Mouse (Mus musculus) cerebellum, adult 9-10 months (tissue): ENCODE results near the gene Dlgap3.
A peak's percentile ranks its signal among the peaks of the same experiment; 100 is the strongest.

Experiments
- DNase-seq: peaks from one replicate; pipeline ENCODE4 v3.0.0; 2022

The Dlgap3 gene

DNA sequence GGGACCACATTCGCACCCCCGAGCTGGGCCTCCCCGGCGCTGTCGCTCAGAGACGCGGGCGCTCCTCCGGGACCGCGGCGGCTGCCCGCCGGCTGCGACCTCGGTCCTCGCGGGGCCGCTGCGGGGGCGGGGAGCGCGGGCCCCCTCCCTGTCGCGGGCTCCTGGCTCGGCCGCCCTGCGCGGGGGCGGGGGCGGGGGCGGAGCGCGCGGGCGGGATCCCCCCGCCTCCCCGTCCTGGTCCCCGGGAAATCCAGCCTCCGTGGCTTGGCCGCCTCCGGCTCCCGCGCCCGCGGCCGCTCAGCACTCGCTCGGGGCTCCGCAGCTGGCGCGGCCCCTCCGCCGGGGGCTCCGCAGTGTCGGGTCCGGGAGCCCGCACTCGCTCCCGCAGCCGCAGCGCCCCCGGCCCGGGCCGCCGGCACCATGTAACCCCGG lies at the start of gene Dlgap3:
Dlgap3 (plus strand) TSS at position 291 of the 432 bp plus-strand sequence.
- DNase-seq = peak; percentile 74

DNA sequence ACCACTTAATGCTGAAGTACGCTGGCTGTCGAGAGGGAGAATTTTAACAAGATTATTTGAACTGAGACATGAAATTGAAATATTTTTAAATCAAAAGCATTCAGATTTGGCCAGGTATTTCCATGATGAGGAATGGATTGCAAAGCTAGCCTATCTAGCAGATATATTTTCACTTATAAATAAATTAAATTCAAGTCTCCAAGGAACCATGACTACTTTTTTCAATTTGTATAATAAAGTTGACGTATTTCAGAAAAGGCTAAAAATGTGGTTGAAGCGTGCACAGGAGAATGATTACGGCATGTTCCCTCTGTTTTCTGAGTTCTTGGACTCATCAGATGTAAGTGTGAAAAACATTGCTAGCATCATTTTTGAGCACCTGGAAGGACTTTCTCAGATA lies 45.6 kb upstream of the Dlgap3 start, which contains the start of gene Tmem35b:
Tmem35b (plus strand) TSS at position 301 of the 400 bp plus-strand sequence.
- DNase-seq = no peak

GRCm38 (mm10) chr4:127124331-127124730 lies 44.7 kb upstream of the Dlgap3 start:
- no peak for DNase-seq

- DNase-seq = peak; percentile 76
Observed at GRCm38 (mm10) chr4:127125834-127126463, 43.1 kb upstream of the Dlgap3 start.

- DNase-seq = no peak
Observed at GRCm38 (mm10) chr4:127134687-127135086, 34.3 kb upstream of the Dlgap3 start.

DNA sequence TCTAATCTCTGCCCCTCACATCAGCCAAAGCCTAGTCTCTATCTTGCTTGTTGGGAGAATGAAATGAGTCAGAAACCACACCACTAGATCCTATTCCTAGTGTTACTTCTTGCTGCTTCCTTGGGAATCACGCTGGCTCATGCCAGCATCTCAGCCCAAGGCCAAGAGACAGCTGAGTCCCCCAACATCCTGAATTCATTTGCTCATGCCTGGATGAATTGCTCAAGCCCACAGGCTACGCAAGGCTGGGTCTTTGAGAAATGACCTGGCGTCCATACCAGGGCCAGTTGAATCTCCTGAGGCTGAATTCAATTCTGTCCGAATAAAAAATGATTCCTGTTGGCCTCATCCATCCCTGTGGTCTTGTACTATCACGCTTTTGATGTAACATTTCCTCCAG lies 31.4 kb upstream of the Dlgap3 start:
- DNase-seq = no peak

DNA sequence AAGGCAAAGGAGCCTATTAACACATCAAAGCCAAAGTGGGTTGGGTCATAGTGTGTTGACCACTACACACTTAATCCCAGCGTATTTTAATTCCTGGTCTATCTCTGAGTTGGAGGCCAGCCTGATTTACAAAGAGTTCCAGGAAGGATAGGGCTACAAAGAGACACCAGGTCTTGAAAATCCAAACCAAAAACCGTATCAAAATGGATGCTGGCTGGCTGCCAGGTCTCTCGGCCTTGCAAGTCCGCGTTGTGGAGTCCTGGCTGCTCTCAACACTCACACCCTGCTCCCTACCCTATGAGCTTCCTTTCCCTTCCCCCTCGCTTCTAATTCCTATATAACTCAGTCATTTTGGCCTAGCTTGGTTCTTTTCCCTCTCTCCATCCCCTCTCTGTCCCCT lies 30.5 kb upstream of the Dlgap3 start:
- DNase-seq = no peak

GRCm38 (mm10) chr4:127150031-127150430 lies 19.0 kb upstream of the Dlgap3 start:
- DNase-seq = no peak

DNA sequence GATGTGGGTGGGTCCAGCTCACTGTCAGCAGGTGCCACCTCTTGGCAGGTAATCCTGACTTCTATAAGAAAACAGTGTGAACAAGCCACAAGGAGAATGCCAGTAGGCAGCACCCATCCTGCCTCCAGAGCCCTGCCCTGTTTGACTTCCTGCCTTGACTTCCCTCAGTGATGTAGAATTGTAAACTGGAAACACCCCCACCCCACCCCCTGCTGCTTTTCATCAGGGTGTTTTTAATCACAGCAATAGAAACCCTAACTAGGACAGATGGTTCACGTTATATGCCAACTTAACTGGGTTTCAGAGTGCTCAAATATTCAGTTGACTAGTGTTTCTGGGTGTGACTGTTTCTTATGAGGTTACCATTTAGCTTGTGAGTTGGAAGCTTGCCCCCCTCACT lies 15.7 kb upstream of the Dlgap3 start:
- no peak for DNase-seq

- no peak for DNase-seq
Observed at GRCm38 (mm10) chr4:127155757-127156156, 13.2 kb upstream of the Dlgap3 start.

GRCm38 (mm10) chr4:127157746-127158145 lies 11.3 kb upstream of the Dlgap3 start:
- no peak for DNase-seq

DNA sequence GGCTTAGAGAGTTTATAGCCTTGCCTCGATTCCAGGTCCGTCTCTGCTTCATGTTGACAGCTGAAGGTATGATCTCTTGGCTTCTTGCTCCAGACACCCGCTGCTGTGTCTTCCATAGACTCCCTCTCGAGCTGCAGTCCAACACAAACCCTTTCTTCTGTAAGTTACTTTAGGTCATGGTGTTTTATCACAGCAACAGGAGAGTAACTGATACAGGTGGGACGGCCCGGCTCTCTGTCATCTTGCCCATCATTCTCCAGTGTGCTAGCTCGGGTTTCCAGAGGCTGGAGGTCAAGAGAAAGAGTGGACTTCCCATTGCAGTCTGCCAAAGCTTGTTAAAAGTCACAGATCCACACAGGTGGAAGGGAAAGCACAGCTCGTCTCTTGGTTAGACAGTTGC lies 5.1 kb upstream of the Dlgap3 start:
- no peak for DNase-seq

DNA sequence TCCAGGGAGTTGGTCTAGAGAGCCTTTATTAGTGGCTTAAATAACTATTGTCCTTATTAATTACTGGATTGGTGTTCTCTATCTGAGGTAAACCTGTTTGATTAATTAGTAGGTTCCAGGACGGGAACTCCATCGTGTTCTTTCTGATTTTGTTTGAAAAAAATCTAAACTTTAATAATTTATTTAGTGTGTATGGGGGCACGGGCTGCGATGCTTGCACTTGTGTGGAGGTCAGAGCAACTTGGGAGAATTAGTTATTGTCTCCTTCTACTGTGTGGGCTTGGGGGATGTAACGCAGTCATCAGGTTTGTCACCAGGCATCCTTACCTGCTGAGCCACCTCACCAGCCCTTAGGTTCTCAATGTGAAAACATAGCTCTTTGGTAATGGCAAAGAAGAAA lies 1.9 kb upstream of the Dlgap3 start:
- peak; percentile 34 for DNase-seq

GRCm38 (mm10) chr4:127167731-127168130 lies 1.3 kb upstream of the Dlgap3 start:
- DNase-seq = no peak

DNA sequence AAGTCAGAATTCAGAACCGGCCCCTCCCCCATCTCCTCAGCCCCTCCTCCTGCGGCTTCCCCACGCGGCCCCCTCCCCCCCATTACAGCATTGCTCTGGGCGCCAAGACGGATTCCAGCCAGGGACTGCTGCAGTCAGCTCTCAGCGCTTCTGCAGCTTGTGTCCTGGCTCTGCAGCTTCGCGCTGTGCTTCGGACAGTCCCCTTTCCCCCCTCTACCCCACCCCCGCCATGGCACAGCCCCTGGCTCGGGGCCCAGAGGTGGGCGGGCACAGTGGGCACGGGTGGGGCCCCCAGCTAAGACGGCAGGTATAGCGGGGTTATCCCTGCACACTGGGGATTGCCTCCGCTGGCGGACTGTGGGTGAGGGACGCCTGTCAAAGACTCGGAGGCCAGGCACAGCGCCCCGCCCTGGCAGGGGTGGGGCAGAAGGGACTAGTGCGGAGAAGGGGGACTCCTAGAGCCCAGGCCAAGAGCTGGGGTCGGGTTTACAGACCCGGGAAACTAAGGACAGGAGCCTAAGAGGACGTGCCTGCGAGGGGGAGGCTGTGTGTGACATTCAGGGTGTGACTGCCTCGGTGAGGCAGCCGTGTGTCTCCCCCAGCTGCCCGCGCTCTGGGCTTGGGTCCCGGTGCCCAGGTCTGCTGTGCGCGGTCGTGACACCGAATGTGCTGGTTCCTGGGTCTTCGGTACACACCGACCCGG lies 642 bp upstream of the Dlgap3 start:
- peak; percentile 85 for DNase-seq

GRCm38 (mm10) chr4:127169346-127170221 lies 580 bp downstream of the Dlgap3 start:
- peak; percentile 77 for DNase-seq

- DNase-seq = peak; percentile 87
Observed at GRCm38 (mm10) chr4:127170866-127171265, 1.9 kb downstream of the Dlgap3 start.

GRCm38 (mm10) chr4:127171341-127171905 lies 2.4 kb downstream of the Dlgap3 start:
- no peak for DNase-seq

DNA sequence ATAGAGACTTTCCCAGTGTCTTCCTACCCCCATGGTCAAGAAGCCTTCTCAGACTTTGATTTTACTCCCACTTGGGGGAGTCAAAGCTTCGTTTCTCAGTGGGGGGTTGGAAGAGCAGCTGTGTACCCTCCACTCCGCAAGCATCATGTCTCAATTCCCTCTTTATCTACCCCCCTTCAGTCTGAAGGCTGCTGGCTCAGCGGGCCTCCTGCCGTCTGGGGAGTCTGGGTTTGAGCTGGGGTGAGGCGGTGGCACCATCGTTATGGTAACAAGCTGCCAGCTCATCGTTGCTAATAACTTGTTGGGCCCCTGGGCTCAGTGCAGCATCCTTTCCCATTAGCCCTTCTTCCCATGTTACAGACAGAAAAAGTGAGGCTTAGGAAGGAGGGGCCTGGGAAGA lies 3.1 kb downstream of the Dlgap3 start:
- DNase-seq = peak; percentile 52

- peak; percentile 35 for DNase-seq
Observed at GRCm38 (mm10) chr4:127172614-127173013, 3.6 kb downstream of the Dlgap3 start.

DNA sequence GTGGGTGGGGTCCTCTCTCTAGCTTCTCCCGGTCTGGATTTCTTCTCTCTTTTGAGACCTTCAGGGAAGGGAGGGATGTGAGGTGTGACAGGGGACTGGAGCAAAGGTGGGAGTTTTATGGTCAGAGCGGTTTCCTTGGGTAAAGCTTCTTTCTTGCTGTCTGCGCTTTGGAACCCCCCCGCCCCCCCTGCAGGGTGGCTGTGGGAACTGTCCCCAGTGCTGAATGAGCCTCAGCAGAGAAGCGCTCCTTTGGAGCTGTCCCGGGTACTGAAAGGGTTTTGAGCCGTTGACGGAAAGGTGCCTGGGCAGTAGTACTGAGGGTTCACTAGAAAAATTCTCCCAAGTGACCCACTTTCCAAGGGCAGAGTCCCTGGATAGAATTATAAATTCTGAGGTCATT lies 4.5 kb downstream of the Dlgap3 start:
- DNase-seq = no peak

- DNase-seq = peak; percentile 31
Observed at GRCm38 (mm10) chr4:127174075-127174899, 5.3 kb downstream of the Dlgap3 start.
